Mouse (Mus musculus): ENCODE data around the gene Aurkaip1. TPM values are rescaled to one million over a fixed set of nuclear protein-coding genes. Genes with fewer than 3 reads are reported as not detected.

The Aurkaip1 gene
- total RNA-seq, 2 experiments from 2014 or later, result 140 to 170 TPM

GRCm38 (mm10) chr4:155851368-155851767 is 20.3 kb downstream of the Aurkaip1 start:
- DNase-seq, result peak in 1 of 2 experiments; percentile 62

GRCm38 (mm10) chr4:155851951-155852411 is 20.9 kb downstream of the Aurkaip1 start:
- peak in 1 of 2 experiments; percentile 32 for DNase-seq

DNA sequence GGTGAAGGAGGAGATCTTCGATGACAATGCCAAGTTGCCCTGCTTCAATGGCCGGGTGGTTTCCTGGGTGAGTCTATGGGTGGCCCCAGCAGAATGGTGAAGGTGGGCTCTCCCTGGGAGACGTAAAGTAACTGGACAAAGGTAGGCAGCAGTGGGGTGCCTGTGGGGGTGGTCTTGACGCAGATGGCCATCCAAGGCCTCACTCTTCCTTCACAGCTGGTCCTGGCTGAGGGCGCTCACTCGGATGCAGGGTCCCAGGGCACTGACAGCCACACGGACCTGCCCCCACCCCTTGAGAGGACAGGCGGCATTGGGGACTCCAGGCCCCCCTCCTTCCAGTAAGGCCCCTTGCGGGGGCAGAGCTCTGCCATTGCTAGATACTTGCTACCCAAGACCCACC is 22.3 kb downstream of the Aurkaip1 start:
- DNase-seq, result no peak

DNA sequence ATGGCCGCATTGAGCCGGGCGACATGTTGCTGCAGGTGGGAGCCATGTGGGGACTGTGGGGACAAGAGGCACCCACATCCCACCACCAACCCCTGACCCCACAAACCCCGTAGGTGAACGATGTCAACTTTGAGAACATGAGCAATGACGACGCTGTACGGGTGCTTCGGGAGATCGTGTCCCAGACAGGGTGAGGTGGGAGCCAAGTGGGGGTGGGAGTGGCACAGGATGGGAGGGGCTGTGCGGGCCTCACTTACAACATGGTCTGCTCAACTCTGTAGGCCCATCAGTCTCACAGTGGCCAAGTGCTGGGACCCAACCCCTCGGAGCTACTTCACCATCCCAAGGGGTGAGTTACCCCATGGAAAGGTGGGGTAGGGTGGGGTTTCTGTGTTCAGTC is 23.9 kb downstream of the Aurkaip1 start:
- DNase-seq, result no peak

DNA sequence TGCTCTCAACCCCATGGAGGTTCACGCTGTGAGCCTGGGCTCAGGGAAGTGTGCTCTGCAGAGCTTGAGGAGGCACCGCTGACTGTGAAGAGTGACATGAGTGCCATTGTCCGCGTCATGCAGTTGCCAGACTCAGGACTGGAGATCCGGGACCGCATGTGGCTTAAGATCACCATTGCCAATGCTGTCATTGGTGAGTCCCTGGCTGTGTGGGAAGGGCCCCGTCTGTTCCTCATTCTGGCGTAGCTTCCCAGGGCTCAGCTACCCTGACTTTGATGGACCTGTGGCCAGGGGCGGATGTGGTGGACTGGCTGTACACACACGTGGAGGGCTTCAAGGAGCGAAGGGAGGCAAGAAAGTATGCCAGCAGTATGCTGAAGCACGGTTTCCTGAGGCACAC is 25.0 kb downstream of the Aurkaip1 start:
- DNase-seq, result no peak

DNA sequence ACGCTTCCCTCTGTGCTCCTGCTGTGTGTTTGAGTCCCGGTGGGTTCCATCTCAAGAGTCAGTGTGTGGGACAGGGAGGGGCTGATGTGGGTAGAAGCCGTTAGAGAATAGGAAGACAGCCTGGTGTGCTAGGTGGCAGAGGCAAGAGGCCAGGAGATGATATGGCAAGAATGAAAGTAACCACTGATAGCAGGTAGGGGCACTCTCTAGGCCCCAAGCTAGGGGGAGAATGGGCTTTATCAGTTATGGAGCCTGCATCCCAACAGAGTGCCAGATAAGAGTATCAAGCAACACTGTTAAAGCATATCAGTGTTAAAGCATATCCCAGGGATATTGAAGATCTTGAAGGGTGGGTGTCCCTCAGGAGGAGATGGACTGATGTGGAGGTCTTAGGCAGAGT is 25.8 kb downstream of the Aurkaip1 start:
- DNase-seq, result no peak

GRCm38 (mm10) chr4:155859318-155859717 is 28.2 kb downstream of the Aurkaip1 start:
- DNase-seq, result peak; percentile 53 to 66

- DNase-seq, result no peak
These were observed 30.7 kb downstream of the Aurkaip1 start for GRCm38 (mm10) chr4:155861787-155862186.

- DNase-seq, result no peak
These were observed 31.9 kb downstream of the Aurkaip1 start, which contains the start of gene Tas1r3 for GRCm38 (mm10) chr4:155863001-155863400. Gene Tas1r3, minus strand, starts transcription at chr4:155863362.

DNA sequence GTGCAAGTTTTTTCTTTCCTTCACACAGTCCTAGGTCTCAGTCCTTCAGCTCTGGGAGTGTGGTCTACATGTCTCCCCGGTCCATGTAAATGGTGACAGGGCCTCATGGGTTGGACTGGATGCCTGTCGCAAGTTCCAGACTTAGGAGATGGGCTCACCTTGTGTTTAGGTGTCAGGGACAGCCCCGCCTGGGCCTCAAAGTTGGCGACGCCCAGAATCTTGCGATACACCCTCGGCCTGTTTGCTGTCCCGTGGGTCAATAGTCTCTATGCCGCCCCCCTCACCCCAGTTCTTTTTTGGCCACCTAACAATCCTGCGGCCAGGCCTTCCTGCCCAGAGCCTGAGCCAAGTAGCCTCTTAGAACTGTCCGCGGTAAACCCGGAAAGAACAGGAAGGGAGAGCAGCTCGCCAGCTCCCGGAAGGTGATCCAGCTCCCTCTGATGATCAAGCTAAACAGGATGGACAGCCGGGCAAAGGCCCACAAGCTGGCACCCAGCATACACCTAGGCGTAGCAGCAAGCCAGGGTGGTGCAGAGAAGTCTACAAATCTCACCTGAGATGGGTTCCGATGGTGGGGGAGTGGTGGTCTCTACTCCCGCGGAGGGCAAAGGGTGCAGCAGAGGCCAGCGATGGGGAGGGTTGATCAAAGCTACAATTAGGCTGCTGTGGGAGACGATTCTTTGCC is 37.7 kb downstream of the Aurkaip1 start:
- DNase-seq, result peak in 1 of 2 experiments; percentile 26

GRCm38 (mm10) chr4:155869317-155870033 is 38.4 kb downstream of the Aurkaip1 start, which contains the start of the genes Cptp and Ints11:
Gene Cptp, minus strand, starts transcription at chr4:155869440.
Gene Ints11, plus strand, starts transcription at chr4:155869546.
- DNase-seq, result peak; percentile 97 to 98

DNA sequence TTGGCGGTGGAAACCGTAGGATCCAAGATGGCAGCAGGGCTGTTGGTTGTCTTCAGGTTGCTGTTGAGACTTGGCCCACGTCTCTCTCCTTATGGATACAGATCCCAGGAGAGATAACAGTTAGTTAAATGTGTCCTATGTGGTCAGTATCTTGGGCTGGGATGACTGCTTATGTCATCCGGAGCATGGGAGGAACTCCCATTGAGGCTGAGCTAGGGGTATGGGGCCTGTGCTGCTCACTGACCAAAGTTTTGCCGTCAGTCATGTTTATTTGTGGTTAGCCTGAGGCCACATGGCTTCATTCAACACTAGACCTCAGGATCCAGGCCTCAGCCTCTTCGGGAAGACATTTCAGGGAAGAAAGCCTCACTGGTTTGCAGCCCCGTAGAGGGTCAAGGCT is 40.3 kb downstream of the Aurkaip1 start:
- no peak for DNase-seq

Small RNA genes lying within 50 kb of the gene (microRNA-seq; reads per million reads assigned to microRNA genes)
- not detected for gene Gm27743

Other genes starting within 250 kb of the Aurkaip1 start
- 10 to 100 TPM; 34.0 to 43.3 TPM for gene Slc35e2, start 229.9 kb upstream of the Aurkaip1 start, total RNA-seq (2021)
- 10 to 100 TPM; 42.5 to 52.6 TPM for gene Cdk11b, start 206.4 kb upstream of the Aurkaip1 start, total RNA-seq (2021)
- not detected for gene Gm10563, start 185.9 kb upstream of the Aurkaip1 start, total RNA-seq (2021)
- gene Mmp23, start 177.9 kb upstream of the Aurkaip1 start, total RNA-seq (2021), result 1 to 10 TPM; 5.5 to 8.9 TPM
- gene Mib2, start 162.1 kb upstream of the Aurkaip1 start, total RNA-seq (2021), result 10 to 100 TPM; 43.6 to 48.9 TPM
- 10 to 100 TPM; 31.3 to 59.8 TPM for gene Fndc10, start 136.9 kb upstream of the Aurkaip1 start, total RNA-seq (2021)
- gene Ssu72, start 126.5 kb upstream of the Aurkaip1 start, total RNA-seq (2021), result 100 to 1,000 TPM in 1 of 2 experiments, 10 to 100 TPM in 1; 98.1 to 123 TPM
- gene Tmem240, start 96.5 kb upstream of the Aurkaip1 start, total RNA-seq (2021), result under 1 TPM; 0.70 to 0.72 TPM
- gene Atad3a, start 70.2 kb upstream of the Aurkaip1 start, total RNA-seq (2021), result 10 to 100 TPM; 83.2 to 94.1 TPM
- 1 to 10 TPM; 3.4 to 6.0 TPM for gene Vwa1, start 56.6 kb upstream of the Aurkaip1 start, total RNA-seq (2021)
- under 1 TPM; 0.30 to 0.56 TPM for gene Tmem88b, start 45.4 kb upstream of the Aurkaip1 start, total RNA-seq (2021)
- not detected for gene Ankrd65, start 40.8 kb upstream of the Aurkaip1 start, total RNA-seq (2021)
- gene Mrpl20, start 28.4 kb upstream of the Aurkaip1 start, total RNA-seq (2021), result 100 to 1,000 TPM; 133 to 141 TPM
- 100 to 1,000 TPM in 1 of 2 experiments, 10 to 100 TPM in 1; 86.3 to 122 TPM for gene Ccnl2, start 18.8 kb upstream of the Aurkaip1 start, total RNA-seq (2021)
- 10 to 100 TPM; 40.2 to 47.0 TPM for gene Mxra8, start 8.4 kb downstream of the Aurkaip1 start, total RNA-seq (2021)
- gene Dvl1, start 16.1 kb downstream of the Aurkaip1 start, total RNA-seq (2021), result 10 to 100 TPM; 61.2 to 61.7 TPM
- under 1 TPM; 0.23 TPM for gene Tas1r3, start 32.1 kb downstream of the Aurkaip1 start, total RNA-seq (2021)
- gene Cptp, start 38.2 kb downstream of the Aurkaip1 start, total RNA-seq (2021), result 10 to 100 TPM in 1 of 2 experiments, 1 to 10 TPM in 1; 9.7 to 21.8 TPM
- 10 to 100 TPM; 30.1 to 34.7 TPM for gene Ints11, start 38.3 kb downstream of the Aurkaip1 start, total RNA-seq (2021)
- gene Pusl1, start 60.5 kb downstream of the Aurkaip1 start, total RNA-seq (2021), result 10 to 100 TPM; 25.1 to 28.1 TPM
- 10 to 100 TPM; 20.1 to 20.7 TPM for gene Acap3, start 60.5 kb downstream of the Aurkaip1 start, total RNA-seq (2021)
- gene Ube2j2, start 112.6 kb downstream of the Aurkaip1 start, total RNA-seq (2021), result 10 to 100 TPM; 70.9 to 81.5 TPM
- 10 to 100 TPM; 43.5 to 89.3 TPM for gene C1qtnf12, start 131.0 kb downstream of the Aurkaip1 start, total RNA-seq (2021)
- gene B3galt6, start 161.4 kb downstream of the Aurkaip1 start, total RNA-seq (2021), result 1 to 10 TPM; 7.6 to 8.0 TPM
- gene Sdf4, start 161.6 kb downstream of the Aurkaip1 start, total RNA-seq (2021), result 100 to 1,000 TPM; 266 to 276 TPM
- under 1 TPM; 0.43 to 0.89 TPM for gene Tnfrsf4, start 182.6 kb downstream of the Aurkaip1 start, total RNA-seq (2021)
- under 1 TPM in 1 of 2 experiments, not detected in 1; 0.40 TPM for gene Tnfrsf18, start 194.9 kb downstream of the Aurkaip1 start, total RNA-seq (2021)
- under 1 TPM in 1 of 2 experiments, not detected in 1; 0.16 TPM for gene Ttll10, start 228.1 kb downstream of the Aurkaip1 start, total RNA-seq (2021)

Measured in adrenal gland, postnatal 36 days (tissue).